Mouse (Mus musculus): ENCODE data around the gene Xpr1. TPM values are rescaled to one million over a fixed set of nuclear protein-coding genes. Genes with fewer than 3 reads are reported as not detected.

Xpr1 gene
- polyA plus RNA-seq, 1 experiment from 2014 or later, result 37.9 TPM

DNA sequence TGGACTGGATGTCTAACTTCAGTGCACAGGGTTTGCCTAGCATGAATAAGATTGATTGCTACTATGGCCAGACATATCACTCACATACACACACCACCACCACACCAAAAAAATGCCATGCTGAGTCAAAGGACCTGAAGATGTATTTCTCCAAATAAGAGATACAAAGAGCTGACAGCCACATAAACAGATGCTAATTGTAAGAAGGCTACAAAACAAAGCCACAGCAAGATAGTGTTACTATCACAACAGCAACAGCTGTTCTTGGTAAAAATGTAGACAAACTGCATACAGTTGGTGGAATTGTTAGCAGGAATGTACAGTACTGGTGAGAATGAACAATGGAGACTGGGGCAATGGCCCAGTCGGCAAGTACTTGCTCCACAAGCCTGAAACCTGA lies 28.8 kb downstream of the Xpr1 start:
- no peaks in the 10 kb centered on the region for H3K9me3 ChIP-seq (replicated peaks; ENCODE audit: control insufficient read depth, low read length)
- WGBS, result 47% methylated on average over 1 of the region's 1 CpGs
- H3K4me1 ChIP-seq (ENCODE audit: control insufficient read depth, insufficient read depth, low read length), result no peaks in the 10 kb centered on the region
- no peak overlapping the region for H3K4me3 ChIP-seq (ENCODE audit: low read depth, low read length)
- ATAC-seq, result no peak
- H3K4me2 ChIP-seq (ENCODE audit: low read length), result no peak overlapping the region
- H3K27me3 ChIP-seq (replicated peaks; ENCODE audit: control insufficient read depth, insufficient read depth, low read length), result no peaks in the 10 kb centered on the region
- no peak for DNase-seq (ENCODE audit: low spot score)
- H3K27ac ChIP-seq (ENCODE audit: low read depth, low read length), result no peak overlapping the region
- H3K9ac ChIP-seq (ENCODE audit: low read length), result no peak overlapping the region
- H3K36me3 ChIP-seq (ENCODE audit: control insufficient read depth, insufficient read depth, low read length), result peaks cover 6% of the 10 kb centered on the region; the same call in 1 of the 2 replicates

DNA sequence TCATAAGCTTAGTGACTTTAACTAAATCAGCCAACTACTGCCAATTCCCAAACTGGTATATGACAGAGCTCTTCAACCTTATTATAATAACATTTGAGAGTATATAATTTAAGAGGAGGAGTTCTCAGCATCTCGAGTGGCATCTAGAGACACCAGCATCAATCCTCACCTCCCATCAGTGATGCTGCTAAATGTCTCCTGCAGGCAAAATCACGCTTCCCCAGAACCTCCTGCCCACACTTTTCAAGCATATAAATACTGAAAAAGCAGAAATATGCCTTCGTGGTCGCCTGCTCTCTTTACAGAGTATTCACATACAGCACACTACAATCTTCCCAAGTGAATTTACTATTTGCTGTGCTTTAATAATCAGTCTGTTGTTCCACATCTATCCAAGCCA lies 30.7 kb downstream of the Xpr1 start:
- Histone ChIP-seq H3K4me3 (ENCODE audit: low read depth, low read length) (no peak overlapping the region), H3K9ac (ENCODE audit: low read length) (no peak overlapping the region), H3K9me3 (replicated peaks; ENCODE audit: control insufficient read depth, low read length) (no peaks in the 10 kb centered on the region), H3K27me3 (replicated peaks; ENCODE audit: control insufficient read depth, insufficient read depth, low read length) (no peaks in the 10 kb centered on the region), H3K4me1 (ENCODE audit: control insufficient read depth, insufficient read depth, low read length) (no peaks in the 10 kb centered on the region), H3K36me3 (ENCODE audit: control insufficient read depth, insufficient read depth, low read length) (peaks cover 6% of the 10 kb centered on the region; the same call in 1 of the 2 replicates), H3K27ac (ENCODE audit: low read depth, low read length) (no peak overlapping the region), H3K4me2 (ENCODE audit: low read length) (no peak overlapping the region)
- WGBS, result 87% methylated on average over 4 of the region's 4 CpGs
- no peak for DNase-seq (ENCODE audit: low spot score)
- no peak for ATAC-seq

- H3K4me1 ChIP-seq (ENCODE audit: control insufficient read depth, insufficient read depth, low read length), result no peaks in the 10 kb centered on the region
- no peak overlapping the region for H3K4me3 ChIP-seq (ENCODE audit: low read depth, low read length)
- peaks cover 6% of the 10 kb centered on the region; the same call in 1 of the 2 replicates for H3K36me3 ChIP-seq (ENCODE audit: control insufficient read depth, insufficient read depth, low read length)
- 96% methylated on average over 8 of the region's 8 CpGs for WGBS
- H3K9ac ChIP-seq (ENCODE audit: low read length), result no peak overlapping the region
- no peak for ATAC-seq
- H3K27ac ChIP-seq (ENCODE audit: low read depth, low read length), result no peak overlapping the region
- H3K9me3 ChIP-seq (replicated peaks; ENCODE audit: control insufficient read depth, low read length), result no peaks in the 10 kb centered on the region
- no peaks in the 10 kb centered on the region for H3K27me3 ChIP-seq (replicated peaks; ENCODE audit: control insufficient read depth, insufficient read depth, low read length)
- no peak overlapping the region for H3K4me2 ChIP-seq (ENCODE audit: low read length)
- DNase-seq (ENCODE audit: low spot score), result no peak
These were observed 33.6 kb downstream of the Xpr1 start for GRCm38 (mm10) chr1:155383319-155384302.

DNA sequence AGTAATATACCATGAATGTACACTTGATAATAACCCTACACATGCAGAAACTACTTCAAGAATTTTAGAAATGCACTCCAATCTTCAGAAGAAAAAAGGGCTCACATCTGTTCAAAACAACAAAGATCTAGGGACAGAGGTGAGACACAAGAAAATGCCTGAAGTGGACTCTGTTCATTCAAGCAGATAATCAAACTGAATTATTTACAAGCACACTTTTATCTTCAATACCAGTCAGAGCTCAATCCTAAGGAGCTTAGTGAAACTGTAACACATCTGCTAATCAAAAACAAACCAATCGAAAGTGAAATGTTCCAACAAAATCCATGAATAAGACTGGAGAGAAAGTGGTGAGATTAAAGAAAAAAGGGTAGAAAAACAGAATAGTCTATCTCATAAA lies 35.3 kb downstream of the Xpr1 start:
- no peaks in the 10 kb centered on the region for H3K4me1 ChIP-seq (ENCODE audit: control insufficient read depth, insufficient read depth, low read length)
- DNase-seq (ENCODE audit: low spot score), result no peak
- 30% methylated on average over 1 of the region's 1 CpGs for WGBS
- H3K36me3 ChIP-seq (ENCODE audit: control insufficient read depth, insufficient read depth, low read length), result peaks cover 6% of the 10 kb centered on the region; the same call in 1 of the 2 replicates
- H3K4me2 ChIP-seq (ENCODE audit: low read length), result no peak overlapping the region
- no peak overlapping the region for H3K27ac ChIP-seq (ENCODE audit: low read depth, low read length)
- no peak overlapping the region for H3K9ac ChIP-seq (ENCODE audit: low read length)
- ATAC-seq, result no peak
- H3K9me3 ChIP-seq (replicated peaks; ENCODE audit: control insufficient read depth, low read length), result no peaks in the 10 kb centered on the region
- H3K27me3 ChIP-seq (replicated peaks; ENCODE audit: control insufficient read depth, insufficient read depth, low read length), result no peaks in the 10 kb centered on the region
- H3K4me3 ChIP-seq (ENCODE audit: low read depth, low read length), result no peak overlapping the region

DNA sequence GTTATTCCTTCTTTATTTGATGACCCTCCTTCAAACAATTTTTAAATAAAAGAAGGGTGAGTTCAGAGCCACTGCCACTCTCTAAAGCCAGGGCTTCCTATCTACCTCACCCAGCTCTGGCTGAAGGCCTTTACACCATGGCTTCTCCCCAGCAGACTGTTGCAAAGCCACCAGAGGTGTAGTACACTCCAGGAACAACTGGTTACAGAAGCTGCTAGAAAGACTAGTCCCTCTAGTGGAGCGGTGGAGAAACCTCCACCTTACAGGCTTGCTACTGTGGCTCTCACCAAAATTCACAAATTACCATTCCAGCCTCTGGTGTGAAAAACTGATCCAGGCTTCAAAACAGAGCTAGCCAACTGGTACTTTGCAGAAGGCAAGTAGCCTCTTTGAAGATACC lies 37.9 kb downstream of the Xpr1 start:
- no peak for ATAC-seq

DNA sequence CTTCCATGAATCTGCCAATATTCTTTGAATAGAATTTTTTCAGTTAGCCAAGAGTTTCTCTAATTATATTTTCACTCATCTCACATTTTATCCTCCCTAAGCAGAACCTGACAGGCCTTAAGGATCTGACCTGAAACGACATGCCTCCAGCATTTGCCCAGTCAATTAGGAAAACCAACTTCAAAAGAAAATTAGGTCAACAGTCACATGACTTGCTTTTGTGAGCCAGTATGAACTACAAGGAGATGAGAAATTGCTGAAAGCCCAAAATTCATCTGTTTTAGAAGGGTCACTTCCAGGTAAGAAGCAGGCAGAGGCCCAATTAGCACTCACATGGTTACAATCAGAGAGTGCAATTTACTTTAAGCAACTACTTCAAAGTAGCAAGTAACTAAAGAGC lies 44.4 kb downstream of the Xpr1 start:
- no peak overlapping the region for H3K27ac ChIP-seq (ENCODE audit: low read depth, low read length)
- no peaks in the 10 kb centered on the region for H3K27me3 ChIP-seq (replicated peaks; ENCODE audit: control insufficient read depth, insufficient read depth, low read length)
- H3K9me3 ChIP-seq (replicated peaks; ENCODE audit: control insufficient read depth, low read length), result no peaks in the 10 kb centered on the region
- no peak for ATAC-seq
- peaks cover 6% of the 10 kb centered on the region; the same call in 1 of the 2 replicates for H3K4me1 ChIP-seq (ENCODE audit: control insufficient read depth, insufficient read depth, low read length)
- H3K9ac ChIP-seq (ENCODE audit: low read length), result no peak overlapping the region
- DNase-seq (ENCODE audit: low spot score), result no peak
- no peak overlapping the region for H3K4me3 ChIP-seq (ENCODE audit: low read depth, low read length)
- no peaks in the 10 kb centered on the region for H3K36me3 ChIP-seq (ENCODE audit: control insufficient read depth, insufficient read depth, low read length)
- 50% methylated on average over 1 of the region's 1 CpGs for WGBS
- H3K4me2 ChIP-seq (ENCODE audit: low read length), result no peak overlapping the region

More for the DNA sequence above, 37.9 kb downstream of the Xpr1 start:
- Histone ChIP-seq H3K4me1 (ENCODE audit: control insufficient read depth, insufficient read depth, low read length) (no peaks in the 10 kb centered on the region), H3K9me3 (replicated peaks; ENCODE audit: control insufficient read depth, low read length) (no peaks in the 10 kb centered on the region), H3K4me3 (ENCODE audit: low read depth, low read length) (no peak overlapping the region), H3K36me3 (ENCODE audit: control insufficient read depth, insufficient read depth, low read length) (peaks cover 6% of the 10 kb centered on the region; the same call in 1 of the 2 replicates), H3K27me3 (replicated peaks; ENCODE audit: control insufficient read depth, insufficient read depth, low read length) (no peaks in the 10 kb centered on the region), H3K27ac (ENCODE audit: low read depth, low read length) (no peak overlapping the region), H3K4me2 (ENCODE audit: low read length) (no peak overlapping the region), H3K9ac (ENCODE audit: low read length) (no peak overlapping the region)
- WGBS, result 97% methylated on average over 1 of the region's 1 CpGs
- no peak for DNase-seq (ENCODE audit: low spot score)

DNA sequence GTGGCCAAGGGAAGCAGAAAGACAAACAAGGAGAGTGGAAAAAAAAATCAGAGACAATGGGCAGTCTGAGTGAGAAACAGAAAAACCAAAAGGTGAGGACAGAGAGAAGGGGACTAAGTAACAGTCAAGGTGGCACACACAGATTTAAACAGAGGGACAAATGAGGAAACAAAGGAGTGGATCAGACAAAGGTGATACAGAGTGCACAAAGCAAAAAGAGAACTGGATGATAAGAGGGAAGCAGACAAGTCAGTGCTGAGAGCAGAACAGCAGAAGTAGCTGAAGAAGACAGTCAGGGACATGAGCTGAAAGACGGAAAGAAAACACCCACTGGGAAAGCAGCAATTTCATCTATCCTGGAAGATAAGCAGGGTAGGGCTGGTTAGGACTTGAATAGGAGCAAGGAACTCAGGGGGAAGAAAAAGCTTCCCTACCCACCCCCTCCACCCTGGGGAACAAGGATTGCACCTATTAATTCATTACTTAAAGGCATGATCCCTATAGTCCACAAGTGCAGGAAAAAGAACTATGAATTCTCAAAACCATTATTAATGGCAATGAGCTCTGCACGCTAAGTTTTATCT lies 47.0 kb downstream of the Xpr1 start:
- ATAC-seq (no peak), DNase-seq (ENCODE audit: low spot score) (no peak)
- Histone ChIP-seq H3K9ac (ENCODE audit: low read length) (no peak overlapping the region), H3K27ac (ENCODE audit: low read depth, low read length) (0 out of 2 replicates have a peak overlapping the region, but pooled peaks have one; percentile 11), H3K36me3 (ENCODE audit: control insufficient read depth, insufficient read depth, low read length) (no peaks in the 10 kb centered on the region), H3K4me1 (ENCODE audit: control insufficient read depth, insufficient read depth, low read length) (peaks cover 10% of the 10 kb centered on the region; the same call in 1 of the 2 replicates), H3K9me3 (replicated peaks; ENCODE audit: control insufficient read depth, low read length) (no peaks in the 10 kb centered on the region), H3K27me3 (replicated peaks; ENCODE audit: control insufficient read depth, insufficient read depth, low read length) (no peaks in the 10 kb centered on the region), H3K4me3 (ENCODE audit: low read depth, low read length) (no peak overlapping the region), H3K4me2 (ENCODE audit: low read length) (no peak overlapping the region)
- 60% methylated on average over 2 of the region's 2 CpGs for WGBS

- Histone ChIP-seq H3K4me2 (ENCODE audit: low read length) (no peak overlapping the region), H3K36me3 (ENCODE audit: control insufficient read depth, insufficient read depth, low read length) (no peaks in the 10 kb centered on the region), H3K4me1 (ENCODE audit: control insufficient read depth, insufficient read depth, low read length) (peaks cover 10% of the 10 kb centered on the region; the same call in 1 of the 2 replicates), H3K27me3 (replicated peaks; ENCODE audit: control insufficient read depth, insufficient read depth, low read length) (no peaks in the 10 kb centered on the region), H3K9me3 (replicated peaks; ENCODE audit: control insufficient read depth, low read length) (no peaks in the 10 kb centered on the region), H3K27ac (ENCODE audit: low read depth, low read length) (no peak overlapping the region), H3K4me3 (ENCODE audit: low read depth, low read length) (no peak overlapping the region), H3K9ac (ENCODE audit: low read length) (no peak overlapping the region)
- ATAC-seq, result no peak
- DNase-seq (ENCODE audit: low spot score), result no peak
- 73% methylated on average over 4 of the region's 4 CpGs for WGBS
These were observed 50.8 kb downstream of the Xpr1 start for GRCm38 (mm10) chr1:155366366-155366765.

All from forebrain, embryonic 14.5 days (tissue).